Mouse (Mus musculus): Measurements from ENCODE around the gene 1700037H04Rik.

- TF ChIP-seq CTCF (IDR thresholded peaks at IDR 0.05; ENCODE audit: borderline replicate concordance, extremely low read depth, insufficient read depth, insufficient read length): no peak
- no peak for TF ChIP-seq POLR2A (IDR thresholded peaks at IDR 0.05; ENCODE audit: borderline replicate concordance, extremely low read depth, insufficient read depth, insufficient read length, poor library complexity, severe bottlenecking)
These were observed 46.9 kb upstream of the 1700037H04Rik start, which contains the start of gene Ap5s1 for GRCm38 (mm10) chr2:131206778-131207177.

All from brain, embryonic 14.5 days (tissue).